Mouse (Mus musculus) spleen, adult 2 months (tissue): Measurements from ENCODE around the gene Fxr2.

Source experiments
- CTCF ChIP-seq: fragments of 200-500 bp; IDR thresholded peaks from 2 replicates; pipeline ENCODE4 v1.5.1; 2011; ENCODE audit warnings: mild to moderate bottlenecking, inconsistent platforms; ENCODE audit not compliant: insufficient read depth, insufficient read length, insufficient replicate concordance; ENCODE audit errors: extremely low read depth
- POLR2A ChIP-seq: fragments of 200-500 bp; IDR thresholded peaks from 2 replicates; pipeline ENCODE4 v1.6.1; 2011; ENCODE audit warnings: low read depth, low read length, inconsistent platforms

- no peak for TF ChIP-seq POLR2A
- TF ChIP-seq CTCF, result no peak
Measured at GRCm38 (mm10) chr11:69591899-69592637, 40.7 kb upstream of the Fxr2 start.
